Mouse (Mus musculus) limb, embryonic 11.5 days (tissue): ENCODE data around the gene Hic1. TPM values are rescaled to one million over a fixed set of nuclear protein-coding genes. Genes with fewer than 3 reads are reported as not detected.

Experiments used
- ATAC-seq: fragments of 200-750 bp; cut with Nextera tagmentation; 2 replicates; pipeline ENCODE4 v1.8.0; 2017; ENCODE audit warnings: low read depth; ENCODE audit not compliant: insufficient number of reproducible peaks, low FRiP score, low TSS enrichment
- DNase-seq: peaks from one replicate; pipeline ENCODE4 v3.0.0-alpha.2; 2015; ENCODE audit warnings: low spot score
- H3K27ac ChIP-seq: fragments of 300-500 bp; sonication (generic); replicated peaks from 2 replicates; pipeline ENCODE4 v1.5.1; 2014; ENCODE audit warnings: low read depth, mild to moderate bottlenecking, low read length
- H3K27me3 ChIP-seq: fragments of 300-500 bp; sonication (generic); 2 replicates; pipeline ENCODE4 v1.6.1; 2014; ENCODE audit warnings: mild to moderate bottlenecking, low read length, mixed read lengths; ENCODE audit not compliant: control insufficient read depth, insufficient read depth
- H3K36me3 ChIP-seq: fragments of 300-500 bp; sonication (generic); 2 replicates; pipeline ENCODE4 v1.6.1; 2014; ENCODE audit warnings: mild to moderate bottlenecking, low read length, moderate library complexity, mixed read lengths; ENCODE audit not compliant: control insufficient read depth, insufficient read depth
- H3K4me1 ChIP-seq: fragments of 300-500 bp; sonication (generic); 2 replicates; pipeline ENCODE4 v1.6.1; 2014; ENCODE audit warnings: low read length, mixed read lengths; ENCODE audit not compliant: control insufficient read depth, insufficient read depth
- H3K4me2 ChIP-seq: fragments of 300-500 bp; sonication (generic); 2 replicates; pipeline ENCODE4 v1.6.1; 2014; ENCODE audit warnings: low read depth, mild to moderate bottlenecking, moderate library complexity; ENCODE audit not compliant: severe bottlenecking
- H3K4me3 ChIP-seq: fragments of 300-500 bp; sonication (generic); 2 replicates; pipeline ENCODE4 v1.5.1; 2014; ENCODE audit warnings: low read depth, low read length
- H3K9ac ChIP-seq: fragments of 300-500 bp; sonication (generic); 2 replicates; pipeline ENCODE4 v1.6.1; 2014; ENCODE audit warnings: mild to moderate bottlenecking, low read length
- H3K9me3 ChIP-seq: fragments of 300-500 bp; sonication (generic); 2 replicates; pipeline ENCODE4 v1.6.1; 2016; ENCODE audit warnings: low read length; ENCODE audit not compliant: control insufficient read depth
- WGBS: fragments of 180-500 bp; shearing (Covaris S2); extraction: QIAGEN DNeasy Blood & Tissue Kit; methylation state at CpG from one replicate; pipeline ENCODE4 v1.1.7; 2014; 5-methylcytosine and 5-hydroxymethylcytosine counted together
- polyA plus RNA-seq: library from polyadenylated mRNA; unstranded; fragments of >200 nt; fragmentation: Nextera tagmentation; extraction: Ambion mirVana; gene quantifications from 2 replicates; pipeline ENCODE4 v1.2.1, GENCODE M21; 2014

Hic1 gene
- polyA plus RNA-seq, 1 experiment from 2014 or later: 4.5 TPM

DNA sequence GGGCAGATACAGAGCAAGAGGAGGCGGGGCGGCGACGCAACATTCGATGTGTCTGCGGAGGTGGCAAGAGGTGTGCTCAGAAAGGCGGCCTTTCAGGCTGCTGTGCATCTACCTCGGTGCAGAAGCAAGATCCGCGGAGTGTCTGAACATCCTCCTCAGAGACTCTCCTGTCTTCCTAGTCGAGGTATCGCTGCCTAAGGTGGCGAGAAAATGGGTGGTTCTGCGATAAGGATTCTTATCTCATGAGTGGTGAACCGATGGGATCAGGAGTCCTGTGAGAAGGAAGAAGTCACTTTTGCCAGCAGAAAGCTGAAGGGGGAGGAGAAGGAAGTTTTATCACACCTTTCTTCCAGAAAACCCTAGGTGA is 4.5 kb upstream of the Hic1 start:
- H3K4me2 ChIP-seq: peak overlapping the region; percentile 54
- no peak for DNase-seq
- H3K9ac ChIP-seq: no peak overlapping the region
- H3K4me3 ChIP-seq: peak overlapping the region; percentile 54
- 4% methylated on average over 15 of the region's 15 CpGs for WGBS
- H3K27ac ChIP-seq: no peak overlapping the region
- H3K9me3 ChIP-seq: no peaks in the 10 kb centered on the region
- ATAC-seq: no peak
- H3K36me3 ChIP-seq: 0 out of 2 replicates have a peak, but pooled peaks cover 2% of the 10 kb centered on the region
- peaks cover 32% of the 10 kb centered on the region for H3K4me1 ChIP-seq
- H3K27me3 ChIP-seq: peaks cover 47% of the 10 kb centered on the region

DNA sequence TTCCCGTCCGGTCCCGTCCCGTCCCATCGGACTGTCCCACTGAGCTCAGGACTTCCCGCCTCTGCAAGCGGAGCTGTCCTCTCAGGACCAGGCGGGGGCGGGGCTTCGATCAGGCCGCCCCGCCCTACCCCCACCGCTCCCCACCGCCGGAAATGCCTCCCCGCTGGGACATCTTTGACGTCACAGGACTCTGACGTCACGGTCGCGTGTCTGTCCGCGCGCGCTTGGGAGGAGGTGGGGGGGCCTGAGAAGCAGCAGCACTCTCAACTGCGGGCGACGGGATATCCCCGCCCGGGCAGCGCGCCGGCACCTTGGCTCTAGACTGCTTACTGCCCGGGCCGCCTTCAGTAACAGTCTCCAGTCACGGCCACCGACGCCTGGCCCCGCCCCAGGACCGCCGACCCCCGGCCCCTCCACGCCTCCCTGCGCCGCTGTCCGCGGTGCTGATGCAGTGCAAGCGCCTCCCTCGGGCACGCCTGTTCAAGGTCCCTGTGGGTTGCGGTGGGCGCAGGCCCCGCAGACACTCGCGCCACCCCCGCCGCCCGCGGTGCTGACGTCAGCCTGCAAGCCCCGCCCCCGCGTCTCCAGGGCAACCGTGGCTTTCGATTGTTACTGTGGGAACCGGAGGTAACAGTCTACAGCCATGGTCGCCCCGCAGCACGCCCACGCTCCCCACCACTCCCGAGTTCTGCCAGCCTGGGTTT is 3.9 kb upstream of the Hic1 start:
- peaks cover 53% of the 10 kb centered on the region for H3K27me3 ChIP-seq
- DNase-seq: peak; percentile 95
- H3K27ac ChIP-seq: no peak overlapping the region
- H3K4me3 ChIP-seq: peak overlapping the region; percentile 54
- peak; percentile 71 for ATAC-seq
- H3K4me1 ChIP-seq: peaks cover 36% of the 10 kb centered on the region
- WGBS: 1% methylated on average over 71 of the region's 71 CpGs
- H3K36me3 ChIP-seq: 0 out of 2 replicates have a peak, but pooled peaks cover 2% of the 10 kb centered on the region
- peak overlapping the region; percentile 54 for H3K4me2 ChIP-seq
- no peaks in the 10 kb centered on the region for H3K9me3 ChIP-seq
- H3K9ac ChIP-seq: no peak overlapping the region

GRCm38 (mm10) chr11:75172151-75173094 is 3.1 kb upstream of the Hic1 start:
- ATAC-seq: no peak
- Histone ChIP-seq H3K4me3 (peak overlapping the region; percentile 54), H3K27ac (no peak overlapping the region), H3K9ac (no peak overlapping the region), H3K36me3 (0 out of 2 replicates have a peak, but pooled peaks cover 2% of the 10 kb centered on the region), H3K4me2 (peak overlapping the region; percentile 54), H3K4me1 (peaks cover 32% of the 10 kb centered on the region), H3K27me3 (peaks cover 60% of the 10 kb centered on the region), H3K9me3 (no peaks in the 10 kb centered on the region)
- peak; percentile 49 for DNase-seq
- 1% methylated on average over 74 of the region's 75 CpGs for WGBS

- Histone ChIP-seq H3K4me3 (0 out of 2 replicates have a peak overlapping the region, but pooled peaks have one; percentile 5), H3K27me3 (peaks cover 71% of the 10 kb centered on the region), H3K27ac (no peak overlapping the region), H3K36me3 (peaks cover 2% of the 10 kb centered on the region; the same call in 1 of the 2 replicates), H3K9me3 (no peaks in the 10 kb centered on the region), H3K4me2 (no peak overlapping the region), H3K9ac (no peak overlapping the region), H3K4me1 (peaks cover 35% of the 10 kb centered on the region)
- DNase-seq (no peak), ATAC-seq (no peak)
- WGBS: 10% methylated on average over 17 of the region's 17 CpGs
Measured at GRCm38 (mm10) chr11:75171186-75171865, 2.0 kb upstream of the Hic1 start.

DNA sequence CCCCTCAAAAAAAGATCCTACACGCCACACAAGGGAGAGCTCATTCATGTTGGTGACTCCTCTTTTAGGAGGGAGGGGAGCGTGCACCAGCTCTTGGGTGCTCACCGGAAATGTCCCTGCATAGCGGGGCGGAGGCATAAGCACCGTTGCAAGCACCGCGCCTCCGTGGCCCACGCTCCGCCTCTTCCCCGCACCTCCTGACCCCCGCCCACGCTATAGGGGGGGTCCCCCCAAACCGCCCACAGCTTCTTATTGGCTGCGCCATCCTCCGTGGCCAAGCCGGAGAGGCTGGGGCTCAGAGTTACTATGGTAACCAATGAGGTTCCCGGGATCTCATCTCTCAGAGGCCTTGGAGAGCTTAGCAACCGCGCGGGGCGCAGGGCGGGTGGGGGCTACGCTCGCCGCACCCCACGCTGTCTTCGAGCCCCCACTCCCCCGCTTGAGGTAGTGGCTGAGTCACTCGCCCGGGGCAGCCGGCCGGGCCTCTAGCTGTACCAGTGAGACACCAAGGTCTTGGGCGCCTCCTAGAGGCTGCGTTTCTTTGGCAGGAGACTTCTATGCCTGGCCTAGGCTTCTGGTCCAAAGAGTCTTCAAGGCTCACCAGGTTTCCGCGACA is 925 bp upstream of the Hic1 start:
- WGBS: under 1% methylated on average over 38 of the region's 38 CpGs
- peaks cover 44% of the 10 kb centered on the region for H3K4me1 ChIP-seq

GRCm38 (mm10) chr11:75168590-75169361 is 543 bp downstream of the Hic1 start:
- Histone ChIP-seq H3K9ac (peak overlapping the region; percentile 68), H3K27ac (peak overlapping the region; percentile 59; the same call in 1 of the 2 replicates), H3K36me3 (peaks cover 2% of the 10 kb centered on the region; the same call in 1 of the 2 replicates), H3K9me3 (no peaks in the 10 kb centered on the region), H3K4me1 (peaks cover 45% of the 10 kb centered on the region), H3K4me2 (peak overlapping the region; percentile 92), H3K4me3 (peak overlapping the region; percentile 54), H3K27me3 (peaks cover 96% of the 10 kb centered on the region)
- under 1% methylated on average over 79 of the region's 83 CpGs for WGBS
- DNase-seq (peak; percentile 93), ATAC-seq (no peak)

More for the DNA sequence above, 925 bp upstream of the Hic1 start:
- Histone ChIP-seq H3K9me3 (no peaks in the 10 kb centered on the region), H3K9ac (0 out of 2 replicates have a peak overlapping the region, but pooled peaks have one; percentile 7), H3K36me3 (peaks cover 2% of the 10 kb centered on the region; the same call in 1 of the 2 replicates), H3K27ac (no peak overlapping the region), H3K27me3 (peaks cover 82% of the 10 kb centered on the region), H3K4me3 (peak overlapping the region; percentile 54), H3K4me2 (peak overlapping the region; percentile 92)
- DNase-seq (peak; percentile 96), ATAC-seq (peak; percentile 38; the same call in 1 of the 2 replicates)
